Mouse (Mus musculus): ENCODE measurements around the gene Tiparp. TPM values are rescaled to one million over a fixed set of nuclear protein-coding genes. Genes with fewer than 3 reads are reported as not detected.

The Tiparp gene
- polyA plus RNA-seq (2016; fragmentation: Nextera tagmentation; extraction: Ambion mirVana), result 9.4 and 10.2 TPM in 2 replicates

DNA sequence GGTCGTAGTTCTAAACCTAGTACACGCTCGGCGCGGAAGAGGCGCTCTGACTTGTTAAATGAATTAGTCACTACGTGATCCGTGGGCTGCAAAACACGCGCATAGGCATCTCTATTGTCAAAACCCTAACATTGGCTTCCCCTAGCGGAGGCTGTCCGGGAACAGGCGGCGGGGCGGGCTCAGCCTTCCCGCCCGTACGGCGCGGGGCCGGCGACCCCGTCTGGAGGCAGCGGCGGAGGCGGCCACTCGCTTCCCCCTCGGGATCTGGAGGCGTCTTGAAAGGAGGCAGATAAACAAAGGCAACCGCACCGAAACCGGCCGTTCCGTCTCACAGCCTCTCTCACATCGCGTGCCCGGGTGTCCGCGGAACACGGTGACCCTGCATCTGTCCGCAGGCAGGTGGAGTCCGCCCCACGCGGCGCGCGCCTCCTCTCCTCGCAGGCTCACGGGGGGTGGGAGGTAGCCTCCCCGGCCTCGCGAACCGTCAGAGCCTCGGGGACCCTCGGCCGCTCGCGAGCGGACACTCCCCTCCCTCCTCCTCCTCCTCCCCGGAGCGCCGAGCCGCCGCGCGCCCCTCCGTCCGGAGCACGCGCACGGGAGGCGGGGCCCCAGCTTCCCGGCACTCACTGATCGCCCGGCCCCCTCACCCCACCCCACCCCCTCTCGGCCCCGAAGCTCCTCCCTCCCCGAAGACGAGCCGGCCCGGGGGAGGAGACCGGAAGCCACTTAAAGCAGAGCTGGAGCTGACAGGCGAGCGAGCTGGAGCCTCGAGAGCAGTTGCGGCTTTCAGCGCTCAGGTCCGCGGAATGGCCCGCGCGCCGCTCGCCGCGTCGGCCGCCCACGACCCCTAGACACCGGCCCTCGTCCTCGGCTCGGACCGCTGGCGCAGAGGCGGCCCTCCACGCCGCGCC is at the start of gene Tiparp:
Gene Tiparp (plus strand): TSS at position 720 of the 911 bp plus-strand sequence.
- H3K4me2 ChIP-seq, result peak within 1 kb of the TSS; percentile 100
- WGBS (ENCODE audit: insufficient replicate concordance), result under 1% methylated on average over 96 of the region's 109 CpGs
- peak; percentile 93 for ATAC-seq

DNA sequence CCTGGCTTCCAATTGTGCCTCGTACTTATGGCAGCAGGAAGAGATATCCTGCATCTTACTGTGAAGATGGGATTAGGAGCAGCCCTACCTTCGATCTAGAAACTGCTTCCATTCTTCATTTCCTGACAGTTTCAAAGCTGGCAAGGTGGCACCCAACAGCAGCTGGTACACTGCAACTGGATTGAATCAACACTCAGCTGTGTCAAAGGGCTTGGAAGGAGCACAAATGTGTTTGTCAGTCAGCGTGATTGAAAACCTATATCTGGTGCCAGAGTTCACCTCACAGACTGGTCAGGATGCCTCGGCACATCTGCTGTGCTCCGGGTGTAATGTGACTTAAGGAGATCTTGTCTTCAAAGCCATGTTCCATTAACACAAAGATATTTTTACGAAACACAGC is 47.5 kb upstream of the Tiparp start:
- H3K27ac ChIP-seq, result no peak overlapping the region
- no peaks in the 10 kb centered on the region for H3K4me1 ChIP-seq
- no peak overlapping the region for H3K4me3 ChIP-seq
- H3K27me3 ChIP-seq (replicated peaks), result no peaks in the 10 kb centered on the region
- H3K9ac ChIP-seq, result no peak overlapping the region
- 58% methylated on average over 6 of the region's 6 CpGs for WGBS (ENCODE audit: insufficient replicate concordance)
- no peaks in the 10 kb centered on the region for H3K36me3 ChIP-seq
- no peak for ATAC-seq
- no peaks in the 10 kb centered on the region for H3K9me3 ChIP-seq (replicated peaks)
- no peak overlapping the region for H3K4me2 ChIP-seq

More for the DNA sequence above, at the start of gene Tiparp:
- Histone ChIP-seq H3K36me3 (peaks cover 12% of the 10 kb centered on the region), H3K27ac (peak within 1 kb of the TSS; percentile 87), H3K9ac (peak within 1 kb of the TSS; percentile 84), H3K4me1 (peaks cover 20% of the 10 kb centered on the region), H3K4me3 (peak within 1 kb of the TSS; percentile 79), H3K27me3 (replicated peaks) (0 out of 2 replicates have a peak, but pooled peaks cover 3% of the 10 kb centered on the region), H3K9me3 (replicated peaks) (no peaks in the 10 kb centered on the region)

DNA sequence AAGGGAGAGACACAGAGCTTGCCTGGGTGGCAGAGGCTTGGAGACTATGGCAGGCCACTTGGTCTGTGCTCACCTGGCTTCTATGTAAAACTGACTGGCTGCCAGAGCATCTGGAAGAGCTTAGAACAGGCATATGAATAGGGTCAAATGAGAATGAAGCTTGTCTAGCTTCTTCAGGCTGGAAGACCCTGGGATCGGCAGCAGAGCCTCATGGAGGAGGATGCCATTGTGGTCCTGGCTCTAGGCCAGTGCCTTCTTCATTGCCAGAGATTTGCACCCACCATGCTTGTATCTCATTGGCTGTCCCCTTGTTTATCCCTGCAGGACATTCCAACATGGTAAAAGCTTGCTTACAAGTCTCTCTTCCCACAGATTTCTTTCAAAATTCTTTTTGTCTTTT is 45.9 kb upstream of the Tiparp start:
- no peaks in the 10 kb centered on the region for H3K36me3 ChIP-seq
- no peak overlapping the region for H3K9ac ChIP-seq
- H3K9me3 ChIP-seq (replicated peaks), result no peaks in the 10 kb centered on the region
- H3K4me1 ChIP-seq, result no peaks in the 10 kb centered on the region
- H3K4me2 ChIP-seq, result no peak overlapping the region
- H3K27me3 ChIP-seq (replicated peaks), result no peaks in the 10 kb centered on the region
- no peak for ATAC-seq
- no peak overlapping the region for H3K27ac ChIP-seq
- WGBS (ENCODE audit: insufficient replicate concordance), result 65% methylated on average over 1 of the region's 1 CpGs
- no peak overlapping the region for H3K4me3 ChIP-seq

DNA sequence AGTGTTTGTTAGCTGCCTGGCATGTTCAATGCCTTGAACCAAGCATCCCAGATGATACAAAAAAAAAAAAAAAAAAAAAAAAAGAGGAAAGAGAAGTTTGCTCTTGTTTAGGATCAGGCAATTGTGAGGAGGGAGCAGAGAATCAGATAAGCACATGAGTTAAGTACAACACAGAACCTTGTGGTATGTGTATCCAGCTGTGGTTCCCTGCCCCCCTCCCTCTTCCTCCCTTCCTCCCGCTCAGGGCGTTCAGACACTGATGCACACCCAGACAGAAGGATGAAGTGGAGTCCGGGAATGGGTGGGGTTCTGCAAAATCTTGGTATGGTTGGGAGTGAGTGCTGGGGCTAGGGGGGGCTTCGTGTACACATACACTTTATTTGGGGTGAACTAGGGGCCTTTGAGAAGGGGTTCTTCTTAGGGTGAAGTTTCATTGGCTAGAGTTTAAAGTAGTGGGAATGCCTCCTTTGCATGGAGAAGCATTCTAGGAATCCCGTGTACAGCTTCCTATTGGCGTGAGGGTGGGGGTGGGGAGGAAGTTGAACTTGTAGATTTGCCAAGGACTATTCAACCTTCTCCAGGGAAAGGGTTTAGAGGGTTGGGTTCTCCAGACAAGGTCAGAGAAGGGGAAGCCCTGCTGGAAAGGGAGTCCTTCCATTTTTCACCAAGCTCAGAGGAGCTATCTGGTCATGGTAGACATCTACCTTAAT is 45.4 kb upstream of the Tiparp start:
- 33% methylated on average over 6 of the region's 6 CpGs for WGBS (ENCODE audit: insufficient replicate concordance)
- H3K4me1 ChIP-seq, result no peaks in the 10 kb centered on the region
- no peak for ATAC-seq

DNA sequence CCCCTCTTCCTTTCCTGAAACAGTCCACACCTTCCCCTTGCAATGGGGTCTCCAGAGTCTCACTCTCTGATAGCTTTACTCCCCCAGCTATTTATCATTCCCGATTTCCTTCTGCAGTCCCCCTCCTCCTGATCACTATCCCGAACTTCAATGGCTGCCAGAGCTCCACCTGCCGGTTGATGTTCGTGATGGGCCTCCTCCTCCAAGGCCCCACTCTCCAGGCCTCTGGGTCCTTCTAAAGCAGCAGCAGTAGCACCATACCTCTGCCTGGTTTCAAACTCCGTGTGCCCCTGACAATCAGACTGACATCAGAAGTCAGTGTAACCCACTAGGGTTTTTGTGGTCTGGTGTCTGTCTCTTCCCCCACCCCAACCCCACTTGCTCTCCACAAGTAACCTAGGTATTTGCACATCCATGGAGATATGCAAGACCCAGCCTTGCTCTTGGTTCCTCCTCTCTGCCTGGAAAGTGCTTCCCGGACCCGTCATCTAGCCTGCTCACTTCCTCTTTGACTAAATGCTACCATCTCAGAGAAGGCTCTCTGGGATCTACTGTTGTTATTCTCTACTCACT is 44.0 kb upstream of the Tiparp start:
- Histone ChIP-seq H3K4me2 (no peak overlapping the region), H3K27me3 (replicated peaks) (no peaks in the 10 kb centered on the region), H3K9me3 (replicated peaks) (no peaks in the 10 kb centered on the region), H3K4me1 (no peaks in the 10 kb centered on the region), H3K4me3 (no peak overlapping the region), H3K27ac (no peak overlapping the region), H3K36me3 (no peaks in the 10 kb centered on the region), H3K9ac (no peak overlapping the region)
- ATAC-seq, result no peak
- WGBS (ENCODE audit: insufficient replicate concordance), result 30% methylated on average over 7 of the region's 7 CpGs

More for the DNA sequence above, 45.4 kb upstream of the Tiparp start:
- H3K4me3 ChIP-seq, result no peak overlapping the region
- no peak overlapping the region for H3K27ac ChIP-seq
- H3K27me3 ChIP-seq (replicated peaks), result no peaks in the 10 kb centered on the region
- no peak overlapping the region for H3K4me2 ChIP-seq
- no peaks in the 10 kb centered on the region for H3K9me3 ChIP-seq (replicated peaks)
- H3K9ac ChIP-seq, result no peak overlapping the region
- no peaks in the 10 kb centered on the region for H3K36me3 ChIP-seq

DNA sequence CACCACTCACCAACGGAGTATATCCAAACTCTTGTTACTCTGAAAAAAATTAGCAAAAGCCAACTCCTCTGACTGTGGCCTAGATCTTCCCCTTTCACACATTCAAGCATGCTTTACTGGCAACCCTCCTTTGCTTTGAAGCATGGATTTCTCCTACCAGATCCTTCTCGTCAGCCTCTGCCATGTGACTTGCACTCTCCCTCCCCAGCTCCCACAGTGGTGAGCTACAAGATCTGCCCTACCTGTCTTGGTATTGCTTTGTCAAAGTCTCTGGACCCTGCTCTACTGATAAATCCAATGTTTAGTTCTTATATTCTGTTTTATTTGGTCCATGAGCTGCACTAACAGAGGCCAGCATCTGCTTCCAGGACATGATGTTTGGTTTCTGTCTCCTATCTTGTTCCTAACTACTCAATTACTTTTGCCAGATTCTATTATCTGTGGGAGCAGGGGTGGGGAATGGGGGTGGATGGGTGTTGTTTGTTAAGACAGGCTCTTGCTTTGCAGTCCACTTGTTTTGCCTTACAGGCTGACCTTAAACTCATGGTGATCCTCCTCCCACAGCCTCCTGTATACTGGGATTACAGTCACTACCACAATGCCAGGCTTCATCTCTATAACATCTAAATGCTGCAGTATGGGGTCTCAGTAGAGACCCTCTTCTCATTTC is 40.7 kb upstream of the Tiparp start:
- no peak overlapping the region for H3K9ac ChIP-seq
- no peak overlapping the region for H3K27ac ChIP-seq
- H3K27me3 ChIP-seq (replicated peaks), result no peaks in the 10 kb centered on the region
- H3K9me3 ChIP-seq (replicated peaks), result no peaks in the 10 kb centered on the region
- 55% methylated on average over 2 of the region's 2 CpGs for WGBS (ENCODE audit: insufficient replicate concordance)
- H3K4me3 ChIP-seq, result no peak overlapping the region
- H3K4me2 ChIP-seq, result no peak overlapping the region
- no peaks in the 10 kb centered on the region for H3K4me1 ChIP-seq
- no peak for ATAC-seq
- H3K36me3 ChIP-seq, result no peaks in the 10 kb centered on the region

DNA sequence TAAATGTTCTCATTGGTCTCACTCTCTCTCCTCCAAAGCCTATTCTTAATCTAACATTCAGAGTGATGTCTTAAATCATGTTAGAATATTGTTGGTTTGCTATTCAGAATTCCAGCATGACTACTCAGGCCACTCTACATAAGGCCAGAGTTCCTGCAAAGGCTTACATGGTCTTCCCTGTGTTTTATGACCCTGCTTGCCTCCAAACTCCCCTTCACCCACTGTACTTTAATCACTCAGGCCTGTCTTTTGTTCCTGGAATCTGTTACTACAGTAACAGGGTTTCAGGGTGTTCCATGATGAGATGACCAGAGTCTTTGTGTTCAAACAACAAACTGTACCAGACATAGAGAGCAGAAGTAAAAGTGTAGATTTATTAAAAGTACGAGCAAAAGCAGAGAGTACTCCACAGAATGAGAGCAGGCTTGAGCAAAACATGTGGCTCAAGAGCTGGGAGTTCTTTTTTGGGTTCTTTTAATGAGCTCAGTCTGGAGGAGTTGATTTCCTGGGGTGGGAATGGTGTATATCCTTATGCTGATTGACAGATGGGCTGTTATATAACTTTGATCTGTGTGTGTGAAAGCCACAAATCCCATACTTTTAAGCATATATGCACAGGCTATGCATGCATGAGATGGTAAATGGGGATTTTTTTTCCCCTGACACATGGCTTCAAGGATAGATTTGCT is 39.5 kb upstream of the Tiparp start:
- no peak overlapping the region for H3K4me2 ChIP-seq
- H3K9ac ChIP-seq, result no peak overlapping the region
- H3K36me3 ChIP-seq, result no peaks in the 10 kb centered on the region
- no peak overlapping the region for H3K4me3 ChIP-seq
- H3K4me1 ChIP-seq, result no peaks in the 10 kb centered on the region
- H3K27ac ChIP-seq, result no peak overlapping the region
- 57% methylated on average over 1 of the region's 1 CpGs for WGBS (ENCODE audit: insufficient replicate concordance)
- no peaks in the 10 kb centered on the region for H3K27me3 ChIP-seq (replicated peaks)
- ATAC-seq, result no peak
- no peaks in the 10 kb centered on the region for H3K9me3 ChIP-seq (replicated peaks)

DNA sequence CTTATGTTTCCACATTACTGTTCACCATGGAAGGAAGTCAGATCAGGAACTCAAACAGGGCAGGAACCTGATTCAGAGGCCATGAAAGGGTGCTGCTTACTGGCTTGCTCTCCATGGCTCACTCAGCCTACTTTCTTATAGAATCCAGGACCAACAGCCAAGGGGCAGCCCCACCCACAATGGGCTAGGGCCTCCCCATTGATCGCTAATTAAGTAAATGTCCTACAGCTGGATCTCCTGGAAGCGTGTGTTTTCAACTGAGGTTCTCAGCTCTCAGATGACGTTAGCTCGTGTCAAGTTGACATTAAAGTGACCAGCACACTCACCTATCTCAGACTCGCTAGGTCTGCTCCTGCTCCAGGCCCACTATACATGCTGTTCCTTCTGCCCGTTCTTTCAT is 38.6 kb upstream of the Tiparp start:
- WGBS (ENCODE audit: insufficient replicate concordance), result 79% methylated on average over 6 of the region's 6 CpGs

DNA sequence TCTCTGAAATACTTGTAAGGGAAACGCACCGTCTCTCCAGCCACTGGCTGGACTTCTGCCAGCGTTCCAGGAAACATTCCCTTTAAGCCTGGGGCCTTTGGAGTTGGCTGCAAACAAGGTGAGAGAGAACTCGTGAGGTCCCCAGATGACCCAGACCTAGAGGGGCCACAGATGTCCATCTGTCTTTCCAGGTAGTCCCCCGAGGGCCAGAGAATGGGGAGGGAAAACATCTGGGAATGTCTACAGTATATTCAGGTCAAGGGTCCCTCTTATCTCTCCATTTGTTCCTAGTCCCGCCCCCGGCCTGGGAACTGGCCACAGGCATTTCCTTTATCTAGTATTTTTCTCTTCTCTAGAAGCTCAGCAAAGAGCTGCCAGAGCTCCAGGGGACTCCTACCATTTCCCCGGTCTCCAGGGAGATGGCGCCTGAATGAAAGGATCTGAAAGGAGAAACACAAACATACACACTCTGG is 33.9 kb upstream of the Tiparp start:
- Histone ChIP-seq H3K4me1 (no peaks in the 10 kb centered on the region), H3K9ac (no peak overlapping the region), H3K9me3 (replicated peaks) (no peaks in the 10 kb centered on the region), H3K36me3 (no peaks in the 10 kb centered on the region), H3K4me2 (peak overlapping the region; percentile 34), H3K27me3 (replicated peaks) (no peaks in the 10 kb centered on the region), H3K27ac (no peak overlapping the region; the same call in 1 of the 2 replicates), H3K4me3 (no peak overlapping the region)
- WGBS (ENCODE audit: insufficient replicate concordance), result 23% methylated on average over 9 of the region's 9 CpGs
- ATAC-seq, result no peak

More for the DNA sequence above, 38.6 kb upstream of the Tiparp start:
- no peaks in the 10 kb centered on the region for H3K4me1 ChIP-seq
- H3K9me3 ChIP-seq (replicated peaks), result no peaks in the 10 kb centered on the region
- no peak overlapping the region for H3K9ac ChIP-seq
- no peaks in the 10 kb centered on the region for H3K36me3 ChIP-seq
- H3K27me3 ChIP-seq (replicated peaks), result no peaks in the 10 kb centered on the region
- no peak for ATAC-seq
- no peak overlapping the region for H3K27ac ChIP-seq
- no peak overlapping the region for H3K4me2 ChIP-seq
- H3K4me3 ChIP-seq, result no peak overlapping the region

DNA sequence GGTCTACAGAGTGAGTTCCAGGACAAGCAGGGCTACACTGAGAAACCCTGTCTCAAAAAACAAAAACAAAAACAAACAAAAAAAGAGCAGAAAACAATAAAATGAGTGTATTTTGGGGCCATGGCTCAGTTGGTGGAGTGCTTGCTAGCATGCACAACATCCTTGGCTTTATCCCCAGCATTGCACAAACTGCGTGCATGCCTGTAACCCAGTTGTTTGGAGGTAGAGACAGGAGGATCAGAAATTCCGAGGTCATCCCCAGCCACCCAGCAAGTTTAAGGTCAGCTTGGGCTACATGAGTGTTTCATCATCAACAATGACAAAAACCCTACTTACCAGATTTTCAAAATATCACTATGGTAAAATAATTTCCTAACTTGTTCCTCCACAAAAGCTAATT is 20.4 kb upstream of the Tiparp start:
- Histone ChIP-seq H3K27ac (no peak overlapping the region), H3K4me2 (no peak overlapping the region), H3K27me3 (replicated peaks) (no peaks in the 10 kb centered on the region), H3K4me3 (no peak overlapping the region), H3K36me3 (no peaks in the 10 kb centered on the region), H3K9me3 (replicated peaks) (no peaks in the 10 kb centered on the region), H3K9ac (no peak overlapping the region), H3K4me1 (no peaks in the 10 kb centered on the region)
- ATAC-seq, result no peak
- WGBS (ENCODE audit: insufficient replicate concordance), result 58% methylated on average over 2 of the region's 2 CpGs

DNA sequence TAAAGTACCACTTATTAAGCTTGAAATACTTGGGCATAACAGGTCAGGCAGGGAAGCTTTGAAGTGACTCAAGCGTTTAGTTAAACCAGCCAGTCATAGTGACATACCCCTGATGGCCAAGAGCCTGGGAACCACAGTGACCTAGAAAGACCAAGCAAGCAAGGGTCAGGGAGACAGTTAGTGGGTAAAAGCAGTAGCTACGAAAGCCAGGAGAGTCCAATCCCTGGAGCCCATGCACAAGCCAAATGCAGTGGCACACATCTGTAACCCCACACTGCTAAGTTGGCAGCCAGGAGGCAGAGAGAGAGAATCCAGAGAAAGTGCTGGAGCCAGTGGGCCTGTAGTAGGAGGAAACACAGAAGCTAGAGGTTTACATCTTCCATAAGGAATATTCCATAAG is 17.6 kb upstream of the Tiparp start:
- no peak for ATAC-seq
- Histone ChIP-seq H3K9me3 (replicated peaks) (no peaks in the 10 kb centered on the region), H3K4me3 (no peak overlapping the region), H3K4me1 (no peaks in the 10 kb centered on the region), H3K36me3 (no peaks in the 10 kb centered on the region), H3K9ac (no peak overlapping the region), H3K4me2 (no peak overlapping the region), H3K27ac (no peak overlapping the region), H3K27me3 (replicated peaks) (no peaks in the 10 kb centered on the region)
- 65% methylated on average over 2 of the region's 2 CpGs for WGBS (ENCODE audit: insufficient replicate concordance)
